Mouse (Mus musculus) T-helper 2 cell (primary cell): ENCODE data around the gene Fmn2.

Experiments used
- in situ Hi-C: fragments of 300-600 bp; cut with MboI, MseI; formaldehyde crosslinking; loops from one replicate; pipeline ENCODE4 v1.15.1; 2025; ENCODE audit warnings: high pct_unique_total_duplicates

Gene Fmn2

GRCm38 (mm10) chr1:174659459-174660223, 158.0 kb downstream of the Fmn2 start:
- in situ Hi-C loops: no loop called here

GRCm38 (mm10) chr1:174665116-174665515, 163.5 kb downstream of the Fmn2 start:
- in situ Hi-C loops: no loop called here

- in situ Hi-C loops: no loop called here
Measured at GRCm38 (mm10) chr1:174669132-174669531, 167.5 kb downstream of the Fmn2 start.

- in situ Hi-C loops: no loop called here
Measured at GRCm38 (mm10) chr1:174670846-174671245, 169.2 kb downstream of the Fmn2 start.

GRCm38 (mm10) chr1:174674586-174674985, 173.0 kb downstream of the Fmn2 start:
- in situ Hi-C loops: no loop called here

GRCm38 (mm10) chr1:174675316-174675715, 173.7 kb downstream of the Fmn2 start:
- in situ Hi-C loops: no loop called here

GRCm38 (mm10) chr1:174676187-174676586, 174.6 kb downstream of the Fmn2 start:
- in situ Hi-C loops: no loop called here

- in situ Hi-C loops: no loop called here
Measured at GRCm38 (mm10) chr1:174677211-174677610, 175.6 kb downstream of the Fmn2 start.

GRCm38 (mm10) chr1:174689301-174689700, 187.7 kb downstream of the Fmn2 start:
- in situ Hi-C loops: no loop called here

- in situ Hi-C loops: no loop called here
Measured at GRCm38 (mm10) chr1:174700871-174701270, 199.2 kb downstream of the Fmn2 start.

GRCm38 (mm10) chr1:174701835-174702234, 200.2 kb downstream of the Fmn2 start:
- in situ Hi-C loops: no loop called here

- in situ Hi-C loops: no loop called here
Measured at GRCm38 (mm10) chr1:174703909-174704308, 202.3 kb downstream of the Fmn2 start.

- in situ Hi-C loops: no loop called here
Measured at GRCm38 (mm10) chr1:174719729-174720458, 218.3 kb downstream of the Fmn2 start.

- in situ Hi-C loops: no loop called here
Measured at GRCm38 (mm10) chr1:174728771-174729170, 227.1 kb downstream of the Fmn2 start.

GRCm38 (mm10) chr1:174732715-174733114, 231.1 kb downstream of the Fmn2 start:
- in situ Hi-C loops: no loop called here

- in situ Hi-C loops: no loop called here
Measured at GRCm38 (mm10) chr1:174738958-174739357, 237.3 kb downstream of the Fmn2 start.

- in situ Hi-C loops: no loop called here
Measured at GRCm38 (mm10) chr1:174742667-174743066, 241.0 kb downstream of the Fmn2 start.

- in situ Hi-C loops: no loop called here
Measured at GRCm38 (mm10) chr1:174748520-174748919, 246.9 kb downstream of the Fmn2 start.

- in situ Hi-C loops: no loop called here
Measured at GRCm38 (mm10) chr1:174750893-174751461, 249.4 kb downstream of the Fmn2 start.

GRCm38 (mm10) chr1:174759354-174759753, 257.7 kb downstream of the Fmn2 start:
- in situ Hi-C loops: no loop called here

GRCm38 (mm10) chr1:174765757-174766156, 264.1 kb downstream of the Fmn2 start:
- in situ Hi-C loops: no loop called here

GRCm38 (mm10) chr1:174766852-174767251, 265.2 kb downstream of the Fmn2 start:
- in situ Hi-C loops: no loop called here

- in situ Hi-C loops: no loop called here
Measured at GRCm38 (mm10) chr1:174771871-174772281, 270.3 kb downstream of the Fmn2 start.
